Mouse (Mus musculus): Measurements from ENCODE around the gene Kcnc3. TPM values are rescaled to one million over a fixed set of nuclear protein-coding genes. Genes with fewer than 3 reads are reported as not detected.

Kcnc3 gene
- polyA plus RNA-seq, 1 experiment from 2014 or later: 0.08 TPM

DNA sequence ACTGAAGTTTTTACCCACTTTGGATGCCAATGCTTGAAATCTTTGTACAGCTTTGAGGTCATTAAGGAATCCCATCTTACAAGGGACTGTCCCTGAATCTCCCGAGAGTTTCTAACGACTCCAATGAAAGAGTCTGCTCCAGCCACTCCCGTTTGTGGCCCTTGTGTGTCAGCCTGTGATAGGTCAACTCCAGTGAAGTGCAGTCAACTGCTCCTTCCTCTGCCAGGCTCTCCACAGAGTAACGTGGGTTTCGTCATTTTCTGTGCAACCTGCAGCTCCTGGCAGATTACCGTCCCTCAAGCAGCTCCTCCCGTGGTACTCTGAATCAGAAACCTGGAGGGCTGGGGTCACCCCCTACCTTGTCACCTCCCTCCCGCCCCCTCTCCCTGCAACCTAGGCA, 27.2 kb upstream of the Kcnc3 start:
- no peak overlapping the region for H3K9ac ChIP-seq (ENCODE audit: low read length)
- H3K4me3 ChIP-seq (ENCODE audit: low read length): no peak overlapping the region
- H3K4me2 ChIP-seq (ENCODE audit: low read depth, low read length): no peak overlapping the region
- H3K4me1 ChIP-seq (ENCODE audit: control insufficient read depth, insufficient read depth, low read length): no peaks in the 10 kb centered on the region
- 36% methylated on average over 8 of the region's 8 CpGs for WGBS
- no peak overlapping the region for H3K27ac ChIP-seq (ENCODE audit: low read length)
- no peaks in the 10 kb centered on the region for H3K36me3 ChIP-seq (ENCODE audit: control insufficient read depth, insufficient read depth)
- ATAC-seq (replicated peaks; ENCODE audit: extremely low read depth, insufficient read depth, low FRiP score): no peak
- H3K27me3 ChIP-seq (ENCODE audit: control insufficient read depth, insufficient read depth, low read length): peaks cover 5% of the 10 kb centered on the region; the same call in 1 of the 2 replicates
- H3K9me3 ChIP-seq (replicated peaks; ENCODE audit: control insufficient read depth, low read length): no peaks in the 10 kb centered on the region

- H3K4me1 ChIP-seq (ENCODE audit: control insufficient read depth, insufficient read depth, low read length): no peaks in the 10 kb centered on the region
- no peaks in the 10 kb centered on the region for H3K9me3 ChIP-seq (replicated peaks; ENCODE audit: control insufficient read depth, low read length)
- H3K4me2 ChIP-seq (ENCODE audit: low read depth, low read length): no peak overlapping the region
- H3K36me3 ChIP-seq (ENCODE audit: control insufficient read depth, insufficient read depth): no peaks in the 10 kb centered on the region
- H3K4me3 ChIP-seq (ENCODE audit: low read length): no peak overlapping the region
- WGBS: 76% methylated on average over 10 of the region's 10 CpGs
- H3K27ac ChIP-seq (ENCODE audit: low read length): no peak overlapping the region
- no peak for ATAC-seq (replicated peaks; ENCODE audit: extremely low read depth, insufficient read depth, low FRiP score)
- no peak overlapping the region for H3K9ac ChIP-seq (ENCODE audit: low read length)
- peaks cover 2% of the 10 kb centered on the region; the same call in 1 of the 2 replicates for H3K27me3 ChIP-seq (ENCODE audit: control insufficient read depth, insufficient read depth, low read length)
Measured at GRCm38 (mm10) chr7:44564486-44564885, 26.0 kb upstream of the Kcnc3 start.

DNA sequence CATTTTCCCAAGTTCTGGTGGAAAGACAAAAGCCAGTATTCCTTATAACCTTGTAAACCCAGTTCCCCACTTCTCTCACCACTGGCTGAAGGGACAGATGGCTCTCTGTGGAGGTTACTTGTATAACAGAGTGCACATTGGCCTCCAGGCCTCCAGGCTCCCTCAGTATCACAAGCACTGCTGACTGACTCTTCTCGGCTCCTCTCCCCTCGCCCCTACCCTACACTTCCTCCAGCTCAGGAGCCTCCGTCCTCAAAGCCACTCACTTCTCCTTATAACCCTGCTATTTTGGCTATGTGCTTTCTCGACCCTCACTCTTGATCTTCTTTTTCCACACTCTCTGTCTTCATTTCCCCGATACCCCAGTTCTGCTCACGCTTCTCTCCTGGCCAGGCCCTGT, 25.1 kb upstream of the Kcnc3 start:
- Histone ChIP-seq H3K9ac (ENCODE audit: low read length) (no peak overlapping the region), H3K4me3 (ENCODE audit: low read length) (no peak overlapping the region), H3K27me3 (ENCODE audit: control insufficient read depth, insufficient read depth, low read length) (peaks cover 2% of the 10 kb centered on the region; the same call in 1 of the 2 replicates), H3K9me3 (replicated peaks; ENCODE audit: control insufficient read depth, low read length) (no peaks in the 10 kb centered on the region), H3K27ac (ENCODE audit: low read length) (no peak overlapping the region), H3K4me1 (ENCODE audit: control insufficient read depth, insufficient read depth, low read length) (no peaks in the 10 kb centered on the region), H3K36me3 (ENCODE audit: control insufficient read depth, insufficient read depth) (no peaks in the 10 kb centered on the region), H3K4me2 (ENCODE audit: low read depth, low read length) (no peak overlapping the region)
- 59% methylated on average over 6 of the region's 6 CpGs for WGBS
- ATAC-seq (replicated peaks; ENCODE audit: extremely low read depth, insufficient read depth, low FRiP score): no peak

DNA sequence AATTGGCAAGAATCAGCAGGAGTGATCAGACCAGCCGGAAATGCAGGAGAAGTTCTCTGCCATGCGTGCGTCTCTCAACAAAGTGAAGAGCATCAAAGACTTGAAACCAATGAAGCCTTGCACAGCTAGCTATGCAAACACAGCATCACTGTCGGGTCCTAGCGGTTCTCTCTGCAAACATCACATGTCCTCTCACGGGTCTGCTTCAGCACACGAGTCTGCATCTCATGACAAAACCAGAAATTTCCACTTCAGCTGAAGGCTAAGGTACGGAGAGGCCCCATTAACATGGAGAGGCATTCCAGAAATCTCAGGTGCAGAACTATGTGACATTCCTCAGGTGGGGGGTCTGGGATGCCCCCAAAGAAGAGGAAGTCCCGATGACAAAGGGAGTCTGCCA, 21.7 kb upstream of the Kcnc3 start:
- Histone ChIP-seq H3K36me3 (ENCODE audit: control insufficient read depth, insufficient read depth) (no peaks in the 10 kb centered on the region), H3K9me3 (replicated peaks; ENCODE audit: control insufficient read depth, low read length) (no peaks in the 10 kb centered on the region), H3K4me3 (ENCODE audit: low read length) (no peak overlapping the region), H3K27me3 (ENCODE audit: control insufficient read depth, insufficient read depth, low read length) (peaks cover 2% of the 10 kb centered on the region), H3K4me2 (ENCODE audit: low read depth, low read length) (no peak overlapping the region), H3K4me1 (ENCODE audit: control insufficient read depth, insufficient read depth, low read length) (no peaks in the 10 kb centered on the region), H3K27ac (ENCODE audit: low read length) (no peak overlapping the region), H3K9ac (ENCODE audit: low read length) (no peak overlapping the region)
- 60% methylated on average over 9 of the region's 9 CpGs for WGBS
- ATAC-seq (replicated peaks; ENCODE audit: extremely low read depth, insufficient read depth, low FRiP score): no peak

GRCm38 (mm10) chr7:44570989-44571388, 19.5 kb upstream of the Kcnc3 start:
- H3K4me1 ChIP-seq (ENCODE audit: control insufficient read depth, insufficient read depth, low read length): no peaks in the 10 kb centered on the region
- no peaks in the 10 kb centered on the region for H3K9me3 ChIP-seq (replicated peaks; ENCODE audit: control insufficient read depth, low read length)
- no peak for ATAC-seq (replicated peaks; ENCODE audit: extremely low read depth, insufficient read depth, low FRiP score)
- H3K4me2 ChIP-seq (ENCODE audit: low read depth, low read length): no peak overlapping the region
- H3K4me3 ChIP-seq (ENCODE audit: low read length): no peak overlapping the region
- 69% methylated on average over 6 of the region's 6 CpGs for WGBS
- no peak overlapping the region for H3K27ac ChIP-seq (ENCODE audit: low read length)
- no peak overlapping the region for H3K9ac ChIP-seq (ENCODE audit: low read length)
- H3K27me3 ChIP-seq (ENCODE audit: control insufficient read depth, insufficient read depth, low read length): peaks cover 2% of the 10 kb centered on the region
- no peaks in the 10 kb centered on the region for H3K36me3 ChIP-seq (ENCODE audit: control insufficient read depth, insufficient read depth)

DNA sequence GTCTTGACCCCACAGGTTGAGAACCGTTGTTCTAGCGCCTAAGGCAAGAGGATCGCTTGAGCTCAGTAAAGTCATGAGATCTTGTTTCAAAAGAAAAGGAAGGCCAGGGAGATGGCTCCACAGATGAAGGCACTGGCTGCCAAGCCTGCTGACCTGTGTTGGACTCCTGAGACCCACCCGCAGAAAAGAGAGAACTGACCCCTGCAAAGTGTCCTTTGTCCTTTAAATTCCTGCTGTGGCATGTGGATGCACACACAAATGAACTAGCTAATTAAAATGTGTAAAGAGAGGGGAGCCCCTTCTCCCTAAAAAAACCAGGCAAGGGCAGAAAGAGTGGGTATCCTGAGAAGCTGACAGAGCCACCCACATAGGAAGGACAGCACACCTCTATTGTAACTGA, 18.7 kb upstream of the Kcnc3 start:
- peaks cover 2% of the 10 kb centered on the region for H3K27me3 ChIP-seq (ENCODE audit: control insufficient read depth, insufficient read depth, low read length)
- 72% methylated on average over 4 of the region's 4 CpGs for WGBS
- no peak for ATAC-seq (replicated peaks; ENCODE audit: extremely low read depth, insufficient read depth, low FRiP score)
- no peak overlapping the region for H3K9ac ChIP-seq (ENCODE audit: low read length)
- no peaks in the 10 kb centered on the region for H3K4me1 ChIP-seq (ENCODE audit: control insufficient read depth, insufficient read depth, low read length)
- H3K4me2 ChIP-seq (ENCODE audit: low read depth, low read length): no peak overlapping the region
- no peaks in the 10 kb centered on the region for H3K36me3 ChIP-seq (ENCODE audit: control insufficient read depth, insufficient read depth)
- no peak overlapping the region for H3K27ac ChIP-seq (ENCODE audit: low read length)
- no peak overlapping the region for H3K4me3 ChIP-seq (ENCODE audit: low read length)
- no peaks in the 10 kb centered on the region for H3K9me3 ChIP-seq (replicated peaks; ENCODE audit: control insufficient read depth, low read length)

- H3K9me3 ChIP-seq (replicated peaks; ENCODE audit: control insufficient read depth, low read length): no peaks in the 10 kb centered on the region
- no peaks in the 10 kb centered on the region for H3K4me1 ChIP-seq (ENCODE audit: control insufficient read depth, insufficient read depth, low read length)
- no peaks in the 10 kb centered on the region for H3K36me3 ChIP-seq (ENCODE audit: control insufficient read depth, insufficient read depth)
- ATAC-seq (replicated peaks; ENCODE audit: extremely low read depth, insufficient read depth, low FRiP score): no peak
- H3K4me3 ChIP-seq (ENCODE audit: low read length): no peak within 1 kb of the TSS
- H3K27me3 ChIP-seq (ENCODE audit: control insufficient read depth, insufficient read depth, low read length): peaks cover 2% of the 10 kb centered on the region
- H3K9ac ChIP-seq (ENCODE audit: low read length): no peak within 1 kb of the TSS
- H3K27ac ChIP-seq (ENCODE audit: low read length): no peak within 1 kb of the TSS
- H3K4me2 ChIP-seq (ENCODE audit: low read depth, low read length): no peak within 1 kb of the TSS
- 33% methylated on average over 7 of the region's 7 CpGs for WGBS
Measured at GRCm38 (mm10) chr7:44572213-44572701, 18.2 kb upstream of the Kcnc3 start, which contains the start of gene Napsa. Gene Napsa, plus strand, starts transcription at chr7:44572380.

DNA sequence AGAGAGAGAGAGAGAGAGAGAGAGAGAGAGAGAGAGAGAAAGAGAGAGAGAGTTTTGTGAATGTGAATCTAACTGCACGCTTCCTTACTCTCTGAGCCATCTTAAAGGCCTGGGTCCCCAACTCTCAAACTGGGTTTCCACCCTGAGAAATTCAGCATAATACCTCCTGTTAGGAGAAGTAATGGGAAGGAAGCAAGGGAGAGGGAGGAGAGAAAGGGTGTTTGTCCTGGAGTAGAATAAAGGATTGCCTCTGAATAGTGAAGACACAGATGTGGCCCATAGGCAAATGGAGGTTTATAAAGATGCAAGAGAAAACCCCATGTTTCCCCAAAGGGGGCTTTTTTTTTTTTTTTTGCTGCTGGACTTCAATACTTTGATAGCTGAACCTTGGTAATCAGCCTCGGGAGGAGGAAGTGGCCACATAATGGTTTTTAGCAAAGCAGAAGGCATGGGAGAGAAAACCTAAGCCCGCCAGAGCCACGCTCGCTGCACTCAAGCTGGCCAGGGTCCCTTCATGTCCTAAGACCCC, 17.4 kb upstream of the Kcnc3 start:
- H3K27me3 ChIP-seq (ENCODE audit: control insufficient read depth, insufficient read depth, low read length): no peaks in the 10 kb centered on the region; the same call in 1 of the 2 replicates
- no peaks in the 10 kb centered on the region for H3K4me1 ChIP-seq (ENCODE audit: control insufficient read depth, insufficient read depth, low read length)
- ATAC-seq (replicated peaks; ENCODE audit: extremely low read depth, insufficient read depth, low FRiP score): no peak
- no peak overlapping the region for H3K4me2 ChIP-seq (ENCODE audit: low read depth, low read length)
- no peaks in the 10 kb centered on the region for H3K9me3 ChIP-seq (replicated peaks; ENCODE audit: control insufficient read depth, low read length)
- no peaks in the 10 kb centered on the region for H3K36me3 ChIP-seq (ENCODE audit: control insufficient read depth, insufficient read depth)
- H3K9ac ChIP-seq (ENCODE audit: low read length): no peak overlapping the region
- no peak overlapping the region for H3K27ac ChIP-seq (ENCODE audit: low read length)
- WGBS: 66% methylated on average over 5 of the region's 5 CpGs
- no peak overlapping the region for H3K4me3 ChIP-seq (ENCODE audit: low read length)

DNA sequence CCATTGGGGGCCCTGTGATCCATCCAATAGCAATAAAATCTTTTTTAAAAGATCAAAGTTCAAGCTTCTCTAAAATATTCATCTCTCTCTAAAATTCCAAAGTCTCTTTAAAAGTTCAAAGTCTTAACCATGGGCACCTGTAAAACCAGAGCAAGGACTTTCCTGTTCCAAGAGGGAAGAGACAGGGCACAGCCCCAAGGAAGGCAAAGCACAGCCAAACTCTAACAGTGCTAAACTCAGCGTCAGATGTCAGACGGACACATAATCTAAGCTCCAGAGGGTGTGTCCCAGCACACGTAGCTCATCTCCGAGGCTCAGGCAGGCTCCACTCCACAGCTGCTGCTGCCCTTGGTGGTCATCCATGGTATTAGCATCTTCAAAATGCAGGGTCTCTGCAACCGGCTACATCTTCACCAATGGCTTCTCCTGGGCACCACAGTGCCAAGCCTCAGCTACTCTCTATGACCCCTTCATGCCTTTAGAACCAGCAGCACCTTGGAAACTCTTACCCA, 14.1 kb upstream of the Kcnc3 start:
- H3K27ac ChIP-seq (ENCODE audit: low read length): no peak overlapping the region
- no peak overlapping the region for H3K4me2 ChIP-seq (ENCODE audit: low read depth, low read length)
- H3K9ac ChIP-seq (ENCODE audit: low read length): no peak overlapping the region
- H3K27me3 ChIP-seq (ENCODE audit: control insufficient read depth, insufficient read depth, low read length): peaks cover 3% of the 10 kb centered on the region; the same call in 1 of the 2 replicates
- ATAC-seq (replicated peaks; ENCODE audit: extremely low read depth, insufficient read depth, low FRiP score): no peak
- no peak overlapping the region for H3K4me3 ChIP-seq (ENCODE audit: low read length)
- 0 out of 2 replicates have a peak, but pooled peaks cover 2% of the 10 kb centered on the region for H3K9me3 ChIP-seq (replicated peaks; ENCODE audit: control insufficient read depth, low read length)
- WGBS: 33% methylated on average over 5 of the region's 5 CpGs
- no peaks in the 10 kb centered on the region for H3K4me1 ChIP-seq (ENCODE audit: control insufficient read depth, insufficient read depth, low read length)
- no peaks in the 10 kb centered on the region for H3K36me3 ChIP-seq (ENCODE audit: control insufficient read depth, insufficient read depth)
